Mouse (Mus musculus) embryonic facial prominence, embryonic 13.5 days (tissue): ENCODE measurements at regions not wholly inside any gene's neighbourhood (a gene's known extent, or its start where the extent isn't known, plus 50 kb on each side); places are given as distances from the start of the nearest gene placed in this dataset.
"Not testable (repeated sequence)": the region's sequence is repeated elsewhere in the genome, so short reads cannot be mapped to it uniquely, and the experiment has no call there.

ENCODE experiments used
- ATAC-seq: fragments of 200-750 bp; cut with Nextera tagmentation; 2 replicates; pipeline ENCODE4 v1.8.0; 2017; ENCODE audit warnings: low read depth; ENCODE audit not compliant: insufficient number of reproducible peaks, insufficient read depth, low FRiP score, low TSS enrichment
- H3K27ac ChIP-seq: fragments of 300-500 bp; sonication (generic); 2 replicates; pipeline ENCODE4 v1.5.1; 2015; ENCODE audit warnings: moderate library complexity, mild to moderate bottlenecking, inconsistent platforms
- H3K27me3 ChIP-seq: fragments of 300-500 bp; sonication (generic); 2 replicates; pipeline ENCODE4 v1.6.1; 2015; ENCODE audit warnings: mild to moderate bottlenecking, inconsistent platforms
- H3K36me3 ChIP-seq: fragments of 300-500 bp; sonication (generic); 2 replicates; pipeline ENCODE4 v1.6.1; 2015; ENCODE audit warnings: mild to moderate bottlenecking, inconsistent platforms
- H3K4me1 ChIP-seq: fragments of 300-500 bp; sonication (generic); 2 replicates; pipeline ENCODE4 v1.6.1; 2015; ENCODE audit warnings: inconsistent platforms
- H3K4me2 ChIP-seq: fragments of 300-500 bp; sonication (generic); 2 replicates; pipeline ENCODE4 v1.6.1; 2015; ENCODE audit warnings: moderate library complexity, mild to moderate bottlenecking, inconsistent platforms
- H3K4me3 ChIP-seq: fragments of 300-500 bp; sonication (generic); 2 replicates; pipeline ENCODE4 v1.5.1; 2015; ENCODE audit warnings: mild to moderate bottlenecking, inconsistent platforms
- H3K9ac ChIP-seq: fragments of 300-500 bp; sonication (generic); 2 replicates; pipeline ENCODE4 v1.6.1; 2015; ENCODE audit warnings: mild to moderate bottlenecking, inconsistent platforms
- H3K9me3 ChIP-seq: fragments of 300-500 bp; sonication (generic); 2 replicates; pipeline ENCODE4 v1.6.1; 2016; ENCODE audit warnings: inconsistent platforms
- WGBS: fragments of 180-500 bp; shearing (Covaris S2); methylation state at CpG from one replicate; pipeline ENCODE4 v1.1.7; 2015; ENCODE audit warnings: mixed read lengths; 5-methylcytosine and 5-hydroxymethylcytosine counted together

DNA sequence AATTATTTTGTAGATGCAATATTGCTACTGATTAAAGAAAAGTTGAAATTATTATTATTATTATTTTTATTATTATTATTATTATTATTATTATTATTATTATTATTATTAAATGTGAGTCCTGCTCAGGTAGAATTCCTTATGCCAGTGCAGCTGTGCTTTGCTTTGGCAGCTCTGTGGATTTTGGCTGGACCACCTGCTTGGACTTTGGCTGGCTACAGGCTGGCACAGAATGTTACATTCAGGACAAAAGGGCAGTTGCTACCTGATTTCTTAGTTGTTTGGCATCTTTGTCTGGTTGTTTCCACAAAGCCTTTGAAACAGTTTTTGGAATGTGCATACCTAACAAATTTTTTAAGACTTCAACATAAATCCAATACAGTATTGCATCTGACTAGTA lies 307.7 kb upstream of the Adamts5 start:
- Histone ChIP-seq H3K4me1 (no peaks in the 10 kb centered on the region), H3K9ac (no peak overlapping the region), H3K9me3 (no peaks in the 10 kb centered on the region), H3K4me2 (no peak overlapping the region), H3K36me3 (no peaks in the 10 kb centered on the region), H3K27ac (no peak overlapping the region), H3K4me3 (no peak overlapping the region), H3K27me3 (no peaks in the 10 kb centered on the region)
- no peak for ATAC-seq

DNA sequence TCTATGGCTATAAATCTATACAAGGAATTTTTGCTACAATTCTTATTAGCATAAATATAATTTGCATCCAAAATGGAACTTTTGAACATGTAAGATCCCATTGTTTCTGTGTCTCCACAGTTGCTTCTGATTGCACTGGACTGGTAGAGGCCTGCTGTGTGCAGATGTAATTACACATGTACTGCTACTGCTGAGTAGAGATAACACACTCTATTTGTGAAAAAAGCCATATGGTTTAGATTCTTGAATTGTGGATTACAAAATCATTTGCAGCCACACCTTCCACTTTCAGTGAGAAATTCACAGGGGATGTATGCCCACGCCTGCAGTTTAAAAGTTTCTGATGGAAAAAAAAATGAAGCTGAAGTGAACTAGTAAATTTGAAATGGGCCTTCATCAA lies 288.2 kb upstream of the Adamts5 start:
- WGBS, result 66% methylated on average over 1 of the region's 1 CpGs
- H3K4me3 ChIP-seq, result no peak overlapping the region
- ATAC-seq, result no peak

DNA sequence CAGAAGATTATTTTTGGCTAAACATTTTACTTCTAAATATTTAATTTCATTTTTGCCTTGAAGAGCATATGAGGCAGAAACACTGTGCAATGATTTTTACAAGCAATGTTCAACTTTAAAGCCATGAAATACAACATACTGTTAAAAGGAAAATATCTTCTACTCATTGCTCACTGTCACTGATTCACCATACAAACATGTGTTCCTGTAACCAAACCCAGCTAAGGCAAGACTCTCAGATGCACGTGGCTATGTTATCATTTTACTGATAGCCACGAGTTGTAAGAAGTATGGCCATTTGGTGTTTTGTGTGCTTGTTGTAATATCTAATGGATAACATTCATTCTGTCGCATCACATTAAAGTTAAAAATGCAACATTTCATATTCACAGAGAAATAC lies 287.3 kb upstream of the Adamts5 start:
- 55% methylated on average over 3 of the region's 3 CpGs for WGBS
- H3K9me3 ChIP-seq, result no peaks in the 10 kb centered on the region
- H3K9ac ChIP-seq, result no peak overlapping the region
- no peak for ATAC-seq
- H3K27ac ChIP-seq, result no peak overlapping the region
- no peak overlapping the region for H3K4me2 ChIP-seq
- H3K36me3 ChIP-seq, result no peaks in the 10 kb centered on the region
- no peaks in the 10 kb centered on the region for H3K4me1 ChIP-seq
- no peak overlapping the region for H3K4me3 ChIP-seq
- H3K27me3 ChIP-seq, result no peaks in the 10 kb centered on the region

More for the DNA sequence above, 288.2 kb upstream of the Adamts5 start:
- no peak overlapping the region for H3K4me2 ChIP-seq
- H3K27ac ChIP-seq, result no peak overlapping the region
- no peak overlapping the region for H3K9ac ChIP-seq
- no peaks in the 10 kb centered on the region for H3K36me3 ChIP-seq
- no peaks in the 10 kb centered on the region for H3K27me3 ChIP-seq
- H3K9me3 ChIP-seq, result no peaks in the 10 kb centered on the region
- H3K4me1 ChIP-seq, result no peaks in the 10 kb centered on the region

DNA sequence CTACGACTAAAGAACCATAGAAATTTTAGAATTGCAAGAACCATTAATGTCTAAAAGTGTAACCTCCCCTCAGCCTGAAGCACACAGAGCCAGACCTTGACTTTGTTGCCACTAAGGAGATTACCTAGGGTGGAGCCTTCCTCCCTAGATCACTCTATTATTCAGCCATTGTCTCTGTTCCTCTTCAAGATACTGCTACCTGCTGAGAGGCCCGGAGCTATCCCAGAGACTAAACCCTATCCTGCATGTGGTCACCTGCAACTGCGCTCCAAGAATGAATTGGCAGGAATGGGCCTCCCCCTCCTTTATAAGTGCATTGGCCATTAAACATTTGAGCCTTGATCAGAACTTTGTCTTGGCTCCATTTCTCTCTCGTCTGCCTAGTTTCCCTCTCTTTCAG lies 286.0 kb upstream of the Adamts5 start:
- not testable (repeated sequence) for H3K9me3 ChIP-seq, H3K36me3 ChIP-seq, H3K4me2 ChIP-seq, H3K9ac ChIP-seq, H3K4me3 ChIP-seq, H3K4me1 ChIP-seq, H3K27ac ChIP-seq, H3K27me3 ChIP-seq, ATAC-seq
- 58% methylated on average over 4 of the region's 4 CpGs for WGBS

DNA sequence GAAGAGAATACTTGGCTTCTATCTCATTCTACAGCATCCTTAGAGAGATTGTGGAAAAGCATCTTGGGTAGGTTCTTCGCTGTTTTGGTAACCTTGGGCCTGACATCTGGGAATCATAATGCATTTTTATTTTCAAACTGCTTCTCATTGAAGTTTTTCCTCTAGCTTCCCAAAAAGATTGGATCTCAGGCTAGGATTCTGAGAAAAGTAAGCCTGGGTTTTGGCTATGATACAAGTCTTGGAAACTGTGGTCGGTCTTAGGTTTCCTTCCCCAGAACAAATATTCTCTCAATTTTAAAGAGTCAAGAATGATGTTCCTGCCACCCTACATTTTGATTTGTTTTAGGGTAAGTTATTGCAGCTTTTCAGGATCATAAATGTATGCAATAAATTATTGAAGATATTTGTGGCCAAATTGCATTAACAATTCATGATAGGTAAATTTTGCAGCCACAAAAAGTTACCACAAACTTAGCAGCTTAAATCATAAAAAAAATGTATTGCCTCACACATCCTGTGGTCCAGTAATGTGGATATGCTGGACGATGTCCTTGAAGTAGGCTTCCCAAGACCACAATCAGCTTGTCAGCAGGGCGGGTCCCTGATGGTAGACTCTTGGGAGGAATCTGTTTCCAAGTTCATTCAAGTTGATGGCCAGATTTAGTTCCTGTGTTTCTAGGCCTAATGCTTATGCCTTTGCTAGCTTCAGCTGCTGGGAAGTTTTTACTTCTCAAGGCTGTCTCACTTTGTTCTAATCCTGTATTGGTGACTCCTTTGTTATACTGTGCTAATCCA lies 257.6 kb upstream of the Adamts5 start:
- no peaks in the 10 kb centered on the region for H3K36me3 ChIP-seq
- WGBS, result 63% methylated on average over 4 of the region's 4 CpGs
- H3K9me3 ChIP-seq, result no peaks in the 10 kb centered on the region
- no peak overlapping the region for H3K4me2 ChIP-seq
- no peaks in the 10 kb centered on the region for H3K4me1 ChIP-seq
- H3K4me3 ChIP-seq, result no peak overlapping the region
- no peak for ATAC-seq
- no peak overlapping the region for H3K27ac ChIP-seq
- H3K9ac ChIP-seq, result no peak overlapping the region
- no peaks in the 10 kb centered on the region for H3K27me3 ChIP-seq

DNA sequence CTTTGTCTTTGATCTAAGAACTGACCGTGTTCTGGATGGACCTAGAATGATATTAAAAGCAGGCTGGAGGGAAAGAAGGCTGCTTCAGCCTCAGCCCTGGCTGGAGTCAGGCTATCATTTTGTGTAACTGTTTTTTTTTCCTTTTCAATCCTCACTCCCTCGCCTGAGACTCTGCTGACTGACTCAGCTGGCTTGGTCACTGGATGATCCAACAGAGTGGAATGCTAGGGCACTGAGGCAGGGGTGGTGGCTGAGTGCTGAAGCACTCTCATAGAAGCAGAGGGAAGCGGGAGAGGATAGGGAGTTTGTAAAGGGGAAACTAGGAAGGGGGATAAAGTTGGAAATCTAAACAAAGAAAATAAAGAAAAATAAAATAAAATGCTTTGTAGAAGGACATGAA lies 236.5 kb upstream of the Adamts5 start:
- H3K4me2 ChIP-seq, result no peak overlapping the region
- 54% methylated on average over 3 of the region's 3 CpGs for WGBS
- H3K27me3 ChIP-seq, result no peaks in the 10 kb centered on the region
- H3K4me1 ChIP-seq, result peaks cover 8% of the 10 kb centered on the region
- no peak overlapping the region for H3K9ac ChIP-seq
- no peak overlapping the region for H3K27ac ChIP-seq
- no peak for ATAC-seq
- H3K4me3 ChIP-seq, result no peak overlapping the region
- H3K9me3 ChIP-seq, result no peaks in the 10 kb centered on the region
- H3K36me3 ChIP-seq, result no peaks in the 10 kb centered on the region

DNA sequence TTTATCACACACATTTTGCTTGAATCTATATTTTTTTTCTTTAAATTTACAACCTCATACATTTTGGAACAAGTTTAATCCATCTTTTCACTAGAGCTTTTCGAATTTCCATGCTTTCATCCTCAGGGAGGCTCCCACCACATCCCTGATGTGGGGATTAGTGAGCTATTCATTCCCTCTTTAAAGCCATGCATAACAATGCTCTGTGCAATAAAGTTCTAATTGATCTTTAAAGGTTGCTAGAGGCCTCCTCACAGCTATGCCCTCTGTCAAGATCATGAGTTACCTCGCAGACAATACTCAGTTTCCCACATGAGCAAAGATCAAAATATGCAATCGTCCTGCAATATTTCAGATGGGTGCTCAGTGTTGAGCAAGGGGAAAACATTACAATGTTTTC lies 234.5 kb upstream of the Adamts5 start:
- 46% methylated on average over 3 of the region's 3 CpGs for WGBS
- no peak overlapping the region for H3K4me3 ChIP-seq
- no peaks in the 10 kb centered on the region for H3K27me3 ChIP-seq
- H3K36me3 ChIP-seq, result no peaks in the 10 kb centered on the region
- H3K27ac ChIP-seq, result no peak overlapping the region
- no peak overlapping the region for H3K9ac ChIP-seq
- H3K9me3 ChIP-seq, result no peaks in the 10 kb centered on the region
- H3K4me1 ChIP-seq, result no peaks in the 10 kb centered on the region
- no peak overlapping the region for H3K4me2 ChIP-seq
- no peak for ATAC-seq

DNA sequence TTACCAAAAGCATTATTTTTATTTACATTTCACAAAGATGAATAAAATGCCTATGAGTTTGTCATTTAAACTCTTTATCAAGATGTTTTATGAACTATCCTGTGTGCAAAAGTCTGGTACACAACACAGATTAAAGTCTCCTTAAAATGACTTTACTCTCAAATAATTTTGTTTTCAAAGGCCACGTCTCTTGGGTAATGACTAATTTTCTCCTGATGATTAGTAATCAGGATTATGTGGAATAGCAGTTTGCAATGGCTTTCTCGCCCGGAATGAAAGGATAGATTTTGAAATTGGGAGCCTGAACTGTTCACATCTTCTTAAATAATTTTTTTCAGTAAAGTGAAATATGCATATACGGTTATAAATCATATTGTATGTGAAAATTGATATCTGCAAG lies 225.8 kb upstream of the Adamts5 start:
- Histone ChIP-seq H3K36me3 (no peaks in the 10 kb centered on the region), H3K27me3 (no peaks in the 10 kb centered on the region), H3K9ac (no peak overlapping the region), H3K27ac (no peak overlapping the region), H3K4me3 (no peak overlapping the region), H3K4me2 (no peak overlapping the region), H3K4me1 (no peaks in the 10 kb centered on the region), H3K9me3 (no peaks in the 10 kb centered on the region)
- 49% methylated on average over 4 of the region's 4 CpGs for WGBS
- ATAC-seq, result no peak

DNA sequence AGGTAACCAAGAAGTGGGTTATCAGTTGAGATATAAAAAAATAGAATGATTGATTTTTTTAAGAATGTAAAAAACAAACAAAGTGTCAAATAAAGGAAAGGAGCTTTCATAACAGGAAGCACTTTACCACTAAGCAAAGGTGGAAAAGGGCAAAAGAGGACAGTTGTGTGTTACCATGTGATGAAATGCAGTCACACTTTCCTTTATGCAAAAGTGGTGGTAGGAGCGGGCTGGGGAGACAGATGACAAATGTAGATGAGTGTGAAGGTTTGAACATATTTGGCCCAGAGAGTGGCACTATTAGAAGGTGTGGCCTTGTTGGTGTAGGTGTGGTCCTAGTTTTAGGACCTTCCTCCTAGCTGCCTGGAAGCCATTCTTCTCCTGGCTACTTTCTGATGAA lies 222.6 kb upstream of the Adamts5 start:
- Histone ChIP-seq H3K4me3 (no peak overlapping the region), H3K4me2 (no peak overlapping the region)
- 94% methylated on average over 1 of the region's 1 CpGs for WGBS

DNA sequence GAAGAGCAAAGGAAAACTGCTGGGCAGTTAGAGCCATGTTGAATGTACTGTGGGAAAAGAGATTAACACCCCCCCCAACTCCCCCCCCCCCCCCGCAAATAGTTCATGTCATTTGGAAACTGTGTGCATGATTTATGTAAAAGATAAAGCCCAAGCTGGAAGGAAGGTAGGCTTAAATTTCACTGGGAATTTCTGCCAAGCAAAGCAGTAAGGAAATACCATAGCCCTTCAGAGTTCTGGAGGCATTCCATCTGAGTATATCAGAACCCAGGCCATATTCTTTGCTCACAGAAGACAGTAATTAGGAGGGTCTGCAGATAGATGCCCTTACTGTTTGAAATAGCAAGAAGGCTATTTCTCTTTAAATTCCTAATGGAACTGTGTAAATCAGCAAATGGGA lies 221.3 kb upstream of the Adamts5 start:
- Histone ChIP-seq H3K27me3 (no peaks in the 10 kb centered on the region), H3K4me3 (no peak overlapping the region), H3K9ac (no peak overlapping the region), H3K9me3 (no peaks in the 10 kb centered on the region), H3K4me2 (no peak overlapping the region), H3K4me1 (no peaks in the 10 kb centered on the region), H3K27ac (no peak overlapping the region), H3K36me3 (no peaks in the 10 kb centered on the region)
- 0% methylated on average over 1 of the region's 1 CpGs for WGBS
- ATAC-seq, result no peak

More for the DNA sequence above, 222.6 kb upstream of the Adamts5 start:
- no peaks in the 10 kb centered on the region for H3K36me3 ChIP-seq
- no peak overlapping the region for H3K9ac ChIP-seq
- H3K27me3 ChIP-seq, result no peaks in the 10 kb centered on the region
- no peaks in the 10 kb centered on the region for H3K9me3 ChIP-seq
- H3K27ac ChIP-seq, result no peak overlapping the region
- H3K4me1 ChIP-seq, result no peaks in the 10 kb centered on the region
- no peak for ATAC-seq

DNA sequence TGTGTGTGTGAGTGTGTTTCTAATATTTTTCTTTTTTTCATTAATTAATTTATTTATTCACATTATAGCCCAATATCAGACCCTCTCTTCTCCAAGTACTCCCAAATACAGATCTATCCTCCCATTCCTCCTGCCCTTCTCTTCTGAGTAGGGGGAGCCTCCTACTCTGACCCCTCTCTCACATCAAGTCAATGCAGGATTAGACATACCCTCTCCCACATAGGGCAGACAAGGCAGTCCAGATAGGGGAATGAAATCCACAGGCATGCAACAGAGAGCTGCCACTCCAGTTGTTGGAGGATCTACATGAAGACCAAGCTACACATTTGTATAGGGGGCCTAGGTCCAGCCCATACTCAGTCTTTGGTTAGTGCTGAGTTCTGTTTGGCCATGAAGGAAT lies 216.3 kb upstream of the Adamts5 start:
- no peak overlapping the region for H3K4me3 ChIP-seq
- no peak for ATAC-seq
- no peak overlapping the region for H3K9ac ChIP-seq
- H3K36me3 ChIP-seq, result no peaks in the 10 kb centered on the region
- H3K27ac ChIP-seq, result no peak overlapping the region
- no peaks in the 10 kb centered on the region for H3K4me1 ChIP-seq
- no peaks in the 10 kb centered on the region for H3K27me3 ChIP-seq
- H3K9me3 ChIP-seq, result no peaks in the 10 kb centered on the region
- no peak overlapping the region for H3K4me2 ChIP-seq

DNA sequence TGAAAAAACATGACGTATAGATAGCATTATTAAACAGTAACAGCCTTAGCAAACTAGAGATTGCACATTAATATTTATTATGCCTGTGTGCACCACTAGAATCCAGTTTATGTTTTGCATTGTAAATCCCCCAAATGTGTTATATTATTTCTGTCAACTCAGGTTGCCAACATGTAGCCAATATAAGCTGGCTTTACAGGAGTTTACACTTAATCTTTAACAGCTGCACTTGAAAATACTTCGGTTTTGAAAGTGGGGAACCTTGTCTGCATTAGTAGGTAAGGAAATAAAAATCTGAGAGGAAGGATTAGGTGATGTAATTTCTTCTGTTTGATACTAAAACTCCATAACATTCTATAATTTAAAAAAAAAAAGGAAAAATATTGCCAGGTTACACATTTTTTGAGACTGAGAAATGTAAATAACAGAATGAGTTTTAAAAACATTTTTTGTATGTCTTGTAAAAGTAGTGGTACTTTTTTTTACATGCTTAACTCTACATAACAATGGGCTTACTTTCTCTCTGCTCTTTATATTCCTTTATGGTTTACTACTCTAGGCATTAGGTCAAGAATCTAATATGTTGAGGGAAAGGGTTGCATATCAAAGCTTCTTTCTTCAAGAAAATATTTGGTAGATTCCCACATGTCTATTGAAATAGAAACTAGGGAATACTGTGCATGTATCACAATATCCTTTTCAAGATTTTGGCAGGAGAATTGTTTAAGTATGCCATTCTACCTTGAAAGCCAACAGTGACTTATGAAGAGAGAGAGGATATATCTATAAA lies 214.2 kb upstream of the Adamts5 start:
- WGBS, result 51% methylated on average over 2 of the region's 2 CpGs
- Histone ChIP-seq H3K9ac (no peak overlapping the region), H3K9me3 (no peaks in the 10 kb centered on the region), H3K27ac (no peak overlapping the region), H3K4me1 (no peaks in the 10 kb centered on the region), H3K4me2 (no peak overlapping the region), H3K27me3 (no peaks in the 10 kb centered on the region), H3K4me3 (no peak overlapping the region), H3K36me3 (no peaks in the 10 kb centered on the region)
- ATAC-seq, result no peak
